Mouse (Mus musculus) hindbrain, embryonic 16.5 days (tissue): ENCODE measurements around the gene Gpha2. TPM values are rescaled to one million over a fixed set of nuclear protein-coding genes. Genes with fewer than 3 reads are reported as not detected.

ENCODE experiments used
- ATAC-seq: fragments of 200-750 bp; cut with Nextera tagmentation; 2 replicates; pipeline ENCODE4 v1.8.0; 2017; ENCODE audit warnings: moderate TSS enrichment, moderate library complexity
- H3K27ac ChIP-seq: fragments of 300-500 bp; sonication (generic); 2 replicates; pipeline ENCODE4 v1.5.1; 2014; ENCODE audit warnings: low read depth, mild to moderate bottlenecking, control low read depth, low read length, moderate library complexity
- H3K27me3 ChIP-seq: fragments of 300-500 bp; sonication (generic); replicated peaks from 2 replicates; pipeline ENCODE4 v1.6.1; 2014; ENCODE audit warnings: low read length; ENCODE audit not compliant: control insufficient read depth, insufficient read depth
- H3K36me3 ChIP-seq: fragments of 300-500 bp; sonication (generic); 2 replicates; pipeline ENCODE4 v1.6.1; 2014; ENCODE audit warnings: mild to moderate bottlenecking, low read length, moderate library complexity, mixed read lengths; ENCODE audit not compliant: control insufficient read depth, insufficient read depth
- H3K4me1 ChIP-seq: fragments of 300-500 bp; sonication (generic); 2 replicates; pipeline ENCODE4 v1.6.1; 2014; ENCODE audit warnings: low read depth, low read length; ENCODE audit not compliant: control insufficient read depth, insufficient read depth
- H3K4me2 ChIP-seq: fragments of 300-500 bp; sonication (generic); 2 replicates; pipeline ENCODE4 v1.6.1; 2014; ENCODE audit warnings: mild to moderate bottlenecking, low read length, control low read depth, moderate library complexity
- H3K4me3 ChIP-seq: fragments of 300-500 bp; sonication (generic); 2 replicates; pipeline ENCODE4 v1.5.1; 2014; ENCODE audit warnings: mild to moderate bottlenecking, low read length, control low read depth, moderate library complexity
- H3K9ac ChIP-seq: fragments of 300-500 bp; sonication (generic); 2 replicates; pipeline ENCODE4 v1.6.1; 2014; ENCODE audit warnings: low read depth, mild to moderate bottlenecking, control low read depth, low read length, moderate library complexity
- H3K9me3 ChIP-seq: fragments of 300-500 bp; sonication (generic); 2 replicates; pipeline ENCODE4 v1.6.1; 2014; ENCODE audit warnings: mild to moderate bottlenecking, low read length, moderate library complexity; ENCODE audit not compliant: control insufficient read depth
- WGBS: fragments of 180-500 bp; shearing (Covaris S2); extraction: QIAGEN DNeasy Blood & Tissue Kit; methylation state at CpG from one replicate; pipeline ENCODE4 v1.1.7; 2014; 5-methylcytosine and 5-hydroxymethylcytosine counted together
- polyA plus RNA-seq: library from polyadenylated mRNA; unstranded; fragments of >200 nt; fragmentation: Nextera tagmentation; extraction: Ambion mirVana; gene quantifications from 2 replicates; pipeline ENCODE4 v1.2.1, GENCODE M21; 2015

Gpha2 gene
- polyA plus RNA-seq = not detected in 2 replicates

DNA sequence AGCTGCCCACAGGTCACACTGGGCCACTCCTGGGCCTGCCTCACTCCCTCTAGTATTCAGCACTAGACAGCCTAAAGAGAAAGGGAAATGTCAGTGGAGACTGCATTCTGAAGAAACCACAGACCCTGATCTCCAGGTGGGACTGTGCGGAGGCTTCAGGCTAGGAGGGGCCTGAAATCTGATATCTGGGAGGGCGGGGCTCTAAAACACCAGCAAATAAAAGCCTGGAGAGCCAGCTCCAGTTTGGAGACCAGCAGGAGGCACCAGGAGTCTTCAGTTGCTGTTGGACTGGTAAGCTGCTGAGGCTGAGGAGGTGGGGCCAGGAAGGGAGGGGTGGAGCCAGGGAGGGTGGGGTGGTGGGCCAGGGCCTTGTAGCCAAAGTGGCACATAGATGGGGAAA is at the start of gene Gpha2:
Gene Gpha2, plus strand, starts transcription at position 246 of the 400 bp plus-strand sequence.
- no peaks in the 10 kb centered on the region for H3K9me3 ChIP-seq
- WGBS = 33% methylated on average over 2 of the region's 2 CpGs
- H3K27me3 ChIP-seq = no peaks in the 10 kb centered on the region
- ATAC-seq = no peak
- peaks cover 28% of the 10 kb centered on the region for H3K36me3 ChIP-seq
- no peak within 1 kb of the TSS for H3K27ac ChIP-seq
- no peak within 1 kb of the TSS for H3K9ac ChIP-seq
- H3K4me3 ChIP-seq = no peak within 1 kb of the TSS
- H3K4me1 ChIP-seq = no peaks in the 10 kb centered on the region
- H3K4me2 ChIP-seq = no peak within 1 kb of the TSS

DNA sequence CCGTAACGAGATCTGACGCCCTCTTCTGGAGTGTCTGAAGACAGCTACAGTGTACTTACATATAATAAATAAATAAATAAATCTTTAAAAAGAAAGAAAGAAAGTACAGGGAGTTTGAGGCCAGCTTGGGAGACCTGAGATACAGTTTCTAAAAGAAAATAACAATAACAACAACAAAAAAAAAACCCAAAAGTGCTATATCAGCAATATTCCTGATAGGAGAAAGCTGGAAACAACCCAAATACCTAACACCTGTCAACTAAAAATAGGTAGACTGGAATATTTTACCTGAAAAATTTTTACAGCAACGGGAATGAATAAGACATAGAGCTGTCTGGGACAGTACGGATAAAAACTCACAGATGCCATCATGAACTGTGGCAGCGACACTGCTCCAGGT is 47.4 kb upstream of the Gpha2 start:
- Histone ChIP-seq H3K9ac (no peak overlapping the region), H3K4me3 (no peak overlapping the region), H3K9me3 (no peaks in the 10 kb centered on the region), H3K27me3 (no peaks in the 10 kb centered on the region), H3K4me1 (no peaks in the 10 kb centered on the region), H3K36me3 (no peaks in the 10 kb centered on the region), H3K27ac (no peak overlapping the region), H3K4me2 (no peak overlapping the region)
- no peak for ATAC-seq
- 89% methylated on average over 6 of the region's 6 CpGs for WGBS

DNA sequence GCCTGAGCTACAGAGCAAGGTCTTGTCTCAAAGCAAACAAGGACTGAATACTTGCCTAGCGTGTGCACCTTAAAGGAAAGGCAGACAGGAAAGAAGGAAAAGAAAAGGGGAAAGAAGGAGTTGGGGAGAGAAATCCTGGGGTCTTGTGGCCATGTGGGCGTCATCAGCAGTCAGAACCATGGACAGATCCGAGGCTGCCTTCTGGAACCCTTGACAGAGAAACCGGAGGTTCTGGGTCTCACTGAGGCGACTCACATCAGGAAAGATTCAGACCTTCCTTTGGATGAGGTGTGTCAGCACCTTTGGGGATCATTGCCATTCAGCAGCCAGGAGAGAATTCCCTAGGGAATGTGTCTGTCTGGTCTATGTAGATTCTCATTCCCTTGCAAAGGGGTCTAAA is 44.6 kb upstream of the Gpha2 start:
- Histone ChIP-seq H3K4me3 (no peak overlapping the region), H3K9me3 (no peaks in the 10 kb centered on the region), H3K27ac (no peak overlapping the region), H3K36me3 (no peaks in the 10 kb centered on the region), H3K9ac (no peak overlapping the region), H3K4me1 (no peaks in the 10 kb centered on the region), H3K27me3 (no peaks in the 10 kb centered on the region), H3K4me2 (no peak overlapping the region)
- no peak for ATAC-seq
- WGBS = 29% methylated on average over 5 of the region's 5 CpGs

DNA sequence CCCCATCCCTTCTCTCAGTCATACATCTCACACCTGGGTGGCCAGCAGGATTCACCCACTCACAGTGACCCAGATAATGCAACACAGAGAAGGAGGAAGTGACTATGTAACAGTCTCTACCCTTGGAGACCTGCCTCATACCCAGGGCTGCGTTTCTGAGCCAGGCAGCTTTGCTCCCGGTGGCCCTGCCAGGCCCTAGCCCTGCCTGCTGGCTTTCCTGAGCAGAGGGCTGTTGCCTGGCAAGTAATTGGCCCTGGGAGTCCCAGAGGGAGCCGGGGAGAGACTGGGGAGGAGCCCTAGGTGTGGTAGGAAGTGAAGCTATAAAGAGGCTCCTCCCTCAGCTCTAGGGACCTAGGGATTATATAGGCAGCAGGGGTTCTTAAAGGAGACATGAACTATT is 43.6 kb upstream of the Gpha2 start:
- no peak for ATAC-seq
- Histone ChIP-seq H3K36me3 (no peaks in the 10 kb centered on the region), H3K9ac (no peak overlapping the region), H3K9me3 (no peaks in the 10 kb centered on the region), H3K4me1 (no peaks in the 10 kb centered on the region), H3K4me3 (no peak overlapping the region), H3K27ac (no peak overlapping the region), H3K27me3 (no peaks in the 10 kb centered on the region), H3K4me2 (no peak overlapping the region)
- 15% methylated on average over 3 of the region's 3 CpGs for WGBS

DNA sequence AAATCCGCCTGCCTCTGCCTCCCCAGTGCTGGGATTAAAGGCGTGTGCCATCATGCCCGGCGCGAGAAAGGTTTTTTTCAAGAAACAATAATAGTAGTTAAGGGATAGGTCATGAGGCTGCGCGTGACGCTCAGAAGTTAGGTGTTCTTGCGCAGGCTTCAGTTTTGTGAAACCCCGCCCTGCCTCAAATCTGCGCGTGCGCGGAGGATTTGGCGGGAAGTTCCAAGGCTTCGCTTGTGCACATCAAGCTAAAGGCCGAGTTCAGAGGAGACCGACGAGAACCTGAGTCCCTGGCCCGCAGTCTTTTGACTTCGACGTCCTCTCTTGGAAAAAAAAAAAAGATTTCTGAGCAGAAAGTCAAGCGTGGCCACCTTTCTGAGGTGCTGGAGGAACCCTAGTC is 42.0 kb upstream of the Gpha2 start, which contains the start of gene Majin:
Gene Majin, plus strand, starts transcription at position 258 of the 400 bp plus-strand sequence.
- Histone ChIP-seq H3K4me1 (no peaks in the 10 kb centered on the region), H3K27ac (no peak within 1 kb of the TSS), H3K4me2 (no peak within 1 kb of the TSS), H3K9me3 (no peaks in the 10 kb centered on the region), H3K4me3 (no peak within 1 kb of the TSS), H3K9ac (no peak within 1 kb of the TSS), H3K36me3 (no peaks in the 10 kb centered on the region), H3K27me3 (no peaks in the 10 kb centered on the region)
- WGBS = 87% methylated on average over 23 of the region's 23 CpGs
- ATAC-seq = no peak

DNA sequence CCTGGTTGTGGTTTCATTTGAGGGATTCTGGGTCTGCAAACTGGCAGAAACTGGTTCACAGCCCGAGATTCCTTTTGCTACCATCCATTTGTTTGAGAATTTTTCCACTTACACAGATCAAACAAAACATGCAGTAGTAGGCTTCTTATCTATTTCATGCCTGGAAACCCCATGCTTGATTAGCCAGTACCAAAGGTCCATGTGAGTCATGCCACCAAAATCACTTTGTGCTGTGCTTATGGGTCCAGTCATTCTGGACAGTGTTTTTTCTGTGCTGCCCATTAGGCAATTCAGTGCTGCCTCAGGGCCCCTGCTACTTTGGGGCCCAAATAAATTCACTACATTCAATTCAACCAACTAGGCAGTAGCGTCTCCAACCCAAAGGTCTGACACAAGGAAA is 21.9 kb upstream of the Gpha2 start:
- H3K9me3 ChIP-seq = no peaks in the 10 kb centered on the region
- no peaks in the 10 kb centered on the region for H3K36me3 ChIP-seq
- H3K27me3 ChIP-seq = no peaks in the 10 kb centered on the region
- H3K4me3 ChIP-seq = no peak overlapping the region
- no peak for ATAC-seq
- H3K9ac ChIP-seq = no peak overlapping the region
- no peak overlapping the region for H3K4me2 ChIP-seq
- H3K27ac ChIP-seq = no peak overlapping the region
- WGBS = 79% methylated on average over 2 of the region's 2 CpGs
- H3K4me1 ChIP-seq = no peaks in the 10 kb centered on the region

DNA sequence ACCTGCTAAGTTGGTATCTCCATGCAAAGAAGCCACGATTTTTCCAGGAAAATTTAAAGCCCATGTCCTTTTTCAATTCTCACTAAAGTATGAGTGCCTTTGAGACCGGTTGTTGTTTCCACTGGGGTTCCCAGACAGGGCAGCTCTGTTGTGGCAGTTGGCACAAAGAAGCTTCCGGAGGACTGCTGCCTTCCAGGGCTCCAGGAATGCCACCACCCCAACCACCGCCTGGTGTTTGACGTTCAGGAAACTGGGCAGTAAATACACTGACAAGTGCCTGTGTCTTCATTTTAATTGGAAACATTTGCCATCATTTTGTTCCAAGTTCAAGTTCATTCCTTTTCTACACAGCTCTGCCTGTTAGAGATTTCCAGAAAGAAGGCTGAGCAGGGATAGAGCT is 19.5 kb upstream of the Gpha2 start:
- WGBS = 73% methylated on average over 5 of the region's 5 CpGs
- no peak overlapping the region for H3K9ac ChIP-seq
- H3K4me2 ChIP-seq = no peak overlapping the region
- H3K9me3 ChIP-seq = no peaks in the 10 kb centered on the region
- H3K27ac ChIP-seq = no peak overlapping the region
- ATAC-seq = no peak
- no peak overlapping the region for H3K4me3 ChIP-seq
- no peaks in the 10 kb centered on the region for H3K36me3 ChIP-seq
- H3K4me1 ChIP-seq = no peaks in the 10 kb centered on the region
- no peaks in the 10 kb centered on the region for H3K27me3 ChIP-seq

DNA sequence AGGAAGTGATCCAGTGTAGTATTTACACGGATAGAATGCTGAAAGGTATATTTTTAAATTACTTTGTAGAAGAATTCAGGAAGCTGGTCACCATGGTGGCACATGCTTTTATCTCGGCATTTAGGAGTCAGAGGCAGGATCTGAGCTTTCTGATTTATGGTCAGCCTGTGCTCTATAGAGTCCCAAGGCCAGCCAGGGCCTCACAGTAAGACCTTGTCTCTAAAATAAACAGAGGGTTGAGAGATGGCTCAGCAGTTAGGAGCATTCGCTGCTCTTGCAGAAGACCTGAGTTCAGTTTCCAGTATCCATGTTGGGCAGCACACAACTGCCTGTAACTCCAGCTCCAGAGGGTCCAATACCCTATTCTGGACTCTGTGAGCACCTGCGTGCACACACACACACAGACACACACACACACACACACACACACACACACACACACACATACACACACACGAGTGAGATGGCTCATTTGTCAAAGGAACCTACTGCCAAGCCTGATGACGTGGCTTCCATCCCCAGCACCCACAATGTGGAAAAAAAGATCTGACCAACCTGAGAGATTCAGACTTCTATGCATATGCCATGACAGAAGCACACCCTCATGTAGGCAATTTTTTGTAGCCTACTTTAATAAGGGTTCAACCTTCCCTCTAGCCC is 10.0 kb upstream of the Gpha2 start:
- Histone ChIP-seq H3K9me3 (no peaks in the 10 kb centered on the region), H3K9ac (no peak overlapping the region), H3K36me3 (no peaks in the 10 kb centered on the region), H3K4me3 (no peak overlapping the region), H3K27ac (no peak overlapping the region), H3K27me3 (no peaks in the 10 kb centered on the region), H3K4me2 (no peak overlapping the region), H3K4me1 (no peaks in the 10 kb centered on the region)
- ATAC-seq = no peak
- WGBS = 82% methylated on average over 6 of the region's 6 CpGs

DNA sequence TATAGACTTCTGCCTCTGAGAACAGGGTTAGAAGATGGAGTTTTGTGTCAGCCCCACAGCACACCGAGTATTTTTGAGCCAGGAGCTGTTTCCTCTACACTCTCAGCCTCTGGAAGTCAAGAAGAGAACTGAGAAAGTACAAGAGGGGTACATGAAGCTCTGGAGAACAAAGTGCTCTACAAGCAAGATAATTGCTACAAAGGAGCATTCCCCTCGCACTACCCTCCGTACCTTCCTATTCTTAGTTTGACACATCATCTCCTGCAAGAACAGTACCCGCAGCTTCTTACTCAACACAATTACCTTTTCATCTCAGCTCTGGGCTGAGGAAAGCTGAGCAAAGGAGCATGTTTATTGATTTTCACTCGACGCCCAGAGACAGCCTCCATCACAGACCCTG is 7.6 kb upstream of the Gpha2 start:
- WGBS = 69% methylated on average over 6 of the region's 6 CpGs
- H3K4me3 ChIP-seq = no peak overlapping the region
- no peak for ATAC-seq
- no peak overlapping the region for H3K27ac ChIP-seq
- no peak overlapping the region for H3K9ac ChIP-seq
- no peak overlapping the region for H3K4me2 ChIP-seq
- no peaks in the 10 kb centered on the region for H3K36me3 ChIP-seq
- H3K4me1 ChIP-seq = no peaks in the 10 kb centered on the region
- no peaks in the 10 kb centered on the region for H3K9me3 ChIP-seq
- H3K27me3 ChIP-seq = no peaks in the 10 kb centered on the region
